Mouse (Mus musculus) heart, postnatal 0 days (tissue): ENCODE data around the gene Cdh15.

Experiments used
- CTCF ChIP-seq: IDR thresholded peaks from 2 replicates; pipeline ENCODE4 v1.5.1; 2016; ENCODE audit warnings: antibody characterized with exemption, control low read depth, low read depth
- EP300 ChIP-seq: IDR thresholded peaks from 2 replicates; pipeline ENCODE4 v1.6.1; 2016; ENCODE audit warnings: antibody characterized with exemption, low read depth

DNA sequence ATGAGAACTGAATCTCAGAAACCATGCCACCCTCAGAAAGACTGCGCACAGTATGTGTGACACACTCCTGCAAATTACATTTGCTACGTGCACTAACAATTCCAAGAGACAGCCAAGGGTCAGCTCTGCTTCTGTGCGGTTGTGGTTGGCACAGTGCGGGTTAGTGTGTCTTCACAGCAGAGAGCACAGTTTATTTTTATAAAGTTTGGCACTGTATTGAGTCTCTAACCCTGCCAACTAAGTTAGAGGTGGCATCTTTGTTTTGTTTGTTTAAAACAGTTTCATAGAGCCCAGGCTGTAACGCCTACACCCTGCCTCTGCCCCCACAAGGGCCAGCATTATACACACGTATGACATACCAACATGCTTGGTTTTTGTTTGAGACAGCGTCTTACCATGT, 53.7 kb downstream of the Cdh15 start:
- TF ChIP-seq CTCF (no peak), EP300 (no peak)
